Mouse (Mus musculus): ENCODE results near the gene Klhl30. TPM values are rescaled to one million over a fixed set of nuclear protein-coding genes. Genes with fewer than 3 reads are reported as not detected.

Klhl30 gene
- polyA plus RNA-seq (2012; rRNA removed): 0.15 and 0.22 TPM in 2 replicates

GRCm38 (mm10) chr1:91350841-91351240, at the start of gene Klhl30:
Gene Klhl30 (plus strand): TSS chr1:91351016.
- no peak for DNase-seq (ENCODE audit: low read depth)
- TF ChIP-seq CTCF (IDR thresholded peaks at IDR 0.05; ENCODE audit: borderline replicate concordance, extremely low read depth, insufficient read depth, insufficient read length) (no peak), POLR2A (IDR thresholded peaks at IDR 0.05; ENCODE audit: borderline replicate concordance, extremely low read depth, insufficient read depth, insufficient read length, poor library complexity, severe bottlenecking) (no peak)

- DNase-seq (ENCODE audit: low read depth): no peak
- TF ChIP-seq POLR2A (IDR thresholded peaks at IDR 0.05; ENCODE audit: borderline replicate concordance, extremely low read depth, insufficient read depth, insufficient read length, poor library complexity, severe bottlenecking) (no peak), CTCF (IDR thresholded peaks at IDR 0.05; ENCODE audit: borderline replicate concordance, extremely low read depth, insufficient read depth, insufficient read length) (no peak)
These were observed 49.5 kb upstream of the Klhl30 start for GRCm38 (mm10) chr1:91301206-91301920.

- TF ChIP-seq CTCF (IDR thresholded peaks at IDR 0.05; ENCODE audit: borderline replicate concordance, extremely low read depth, insufficient read depth, insufficient read length) (no peak), POLR2A (IDR thresholded peaks at IDR 0.05; ENCODE audit: borderline replicate concordance, extremely low read depth, insufficient read depth, insufficient read length, poor library complexity, severe bottlenecking) (no peak)
- no peak for DNase-seq (ENCODE audit: low read depth)
These were observed 48.8 kb upstream of the Klhl30 start for GRCm38 (mm10) chr1:91302021-91302420.

GRCm38 (mm10) chr1:91304621-91305020, 46.2 kb upstream of the Klhl30 start:
- TF ChIP-seq POLR2A (IDR thresholded peaks at IDR 0.05; ENCODE audit: borderline replicate concordance, extremely low read depth, insufficient read depth, insufficient read length, poor library complexity, severe bottlenecking) (no peak), CTCF (IDR thresholded peaks at IDR 0.05; ENCODE audit: borderline replicate concordance, extremely low read depth, insufficient read depth, insufficient read length) (no peak)
- DNase-seq (ENCODE audit: low read depth): no peak

GRCm38 (mm10) chr1:91309366-91310085, 41.3 kb upstream of the Klhl30 start:
- no peak for TF ChIP-seq POLR2A (IDR thresholded peaks at IDR 0.05; ENCODE audit: borderline replicate concordance, extremely low read depth, insufficient read depth, insufficient read length, poor library complexity, severe bottlenecking)
- no peak for TF ChIP-seq CTCF (IDR thresholded peaks at IDR 0.05; ENCODE audit: borderline replicate concordance, extremely low read depth, insufficient read depth, insufficient read length)
- no peak for DNase-seq (ENCODE audit: low read depth)

- TF ChIP-seq CTCF (IDR thresholded peaks at IDR 0.05; ENCODE audit: borderline replicate concordance, extremely low read depth, insufficient read depth, insufficient read length) (no peak), POLR2A (IDR thresholded peaks at IDR 0.05; ENCODE audit: borderline replicate concordance, extremely low read depth, insufficient read depth, insufficient read length, poor library complexity, severe bottlenecking) (no peak)
- DNase-seq (ENCODE audit: low read depth): no peak
These were observed 38.5 kb upstream of the Klhl30 start for GRCm38 (mm10) chr1:91312273-91312672.

- peak; percentile 50 for DNase-seq (ENCODE audit: low read depth)
- TF ChIP-seq POLR2A (IDR thresholded peaks at IDR 0.05; ENCODE audit: borderline replicate concordance, extremely low read depth, insufficient read depth, insufficient read length, poor library complexity, severe bottlenecking) (no peak), CTCF (IDR thresholded peaks at IDR 0.05; ENCODE audit: borderline replicate concordance, extremely low read depth, insufficient read depth, insufficient read length) (no peak)
These were observed 37.6 kb upstream of the Klhl30 start for GRCm38 (mm10) chr1:91313251-91313650.

- no peak for DNase-seq (ENCODE audit: low read depth)
- no peak for TF ChIP-seq CTCF (IDR thresholded peaks at IDR 0.05; ENCODE audit: borderline replicate concordance, extremely low read depth, insufficient read depth, insufficient read length)
- TF ChIP-seq POLR2A (IDR thresholded peaks at IDR 0.05; ENCODE audit: borderline replicate concordance, extremely low read depth, insufficient read depth, insufficient read length, poor library complexity, severe bottlenecking): no peak
These were observed 33.2 kb upstream of the Klhl30 start for GRCm38 (mm10) chr1:91317656-91318055.

- DNase-seq (ENCODE audit: low read depth): no peak
- TF ChIP-seq POLR2A (IDR thresholded peaks at IDR 0.05; ENCODE audit: borderline replicate concordance, extremely low read depth, insufficient read depth, insufficient read length, poor library complexity, severe bottlenecking) (no peak), CTCF (IDR thresholded peaks at IDR 0.05; ENCODE audit: borderline replicate concordance, extremely low read depth, insufficient read depth, insufficient read length) (no peak)
These were observed 28.9 kb upstream of the Klhl30 start, which contains the start of gene Espnl for GRCm38 (mm10) chr1:91321760-91322438. Gene Espnl (plus strand): TSS chr1:91322075.

- no peak for TF ChIP-seq POLR2A (IDR thresholded peaks at IDR 0.05; ENCODE audit: borderline replicate concordance, extremely low read depth, insufficient read depth, insufficient read length, poor library complexity, severe bottlenecking)
- TF ChIP-seq CTCF (IDR thresholded peaks at IDR 0.05; ENCODE audit: borderline replicate concordance, extremely low read depth, insufficient read depth, insufficient read length): no peak
- DNase-seq (ENCODE audit: low read depth): no peak
These were observed 26.2 kb upstream of the Klhl30 start for GRCm38 (mm10) chr1:91324646-91325045.

GRCm38 (mm10) chr1:91325488-91326042, 25.3 kb upstream of the Klhl30 start:
- DNase-seq (ENCODE audit: low read depth): no peak
- TF ChIP-seq CTCF (IDR thresholded peaks at IDR 0.05; ENCODE audit: borderline replicate concordance, extremely low read depth, insufficient read depth, insufficient read length) (no peak), POLR2A (IDR thresholded peaks at IDR 0.05; ENCODE audit: borderline replicate concordance, extremely low read depth, insufficient read depth, insufficient read length, poor library complexity, severe bottlenecking) (no peak)
